Mouse (Mus musculus) layer of hippocampus, adult 11-12 months (tissue): ENCODE data around the gene A830005F24Rik.
A peak's percentile ranks its signal among the peaks of the same experiment; 100 is the strongest.

Experiments used
- DNase-seq: peaks from one replicate; pipeline ENCODE4 v3.0.0; 2022; ENCODE audit warnings: low spot score

The A830005F24Rik gene

GRCm38 (mm10) chr13:48545476-48546281 lies 32.3 kb downstream of the A830005F24Rik start:
- peak; percentile 97 for DNase-seq

- DNase-seq, result peak; percentile 100
Observed at GRCm38 (mm10) chr13:48546330-48546917, 33.1 kb downstream of the A830005F24Rik start.

GRCm38 (mm10) chr13:48547623-48548022 lies 34.3 kb downstream of the A830005F24Rik start:
- DNase-seq, result no peak

- no peak for DNase-seq
Observed at GRCm38 (mm10) chr13:48548296-48548695, 34.9 kb downstream of the A830005F24Rik start.

- DNase-seq, result peak; percentile 87
Observed at GRCm38 (mm10) chr13:48552181-48553090, 39.1 kb downstream of the A830005F24Rik start.

- no peak for DNase-seq
Observed at GRCm38 (mm10) chr13:48553511-48553910, 40.1 kb downstream of the A830005F24Rik start.

- no peak for DNase-seq
Observed at GRCm38 (mm10) chr13:48554552-48554951, 41.2 kb downstream of the A830005F24Rik start.

- DNase-seq, result no peak
Observed at GRCm38 (mm10) chr13:48555976-48556375, 42.6 kb downstream of the A830005F24Rik start.

- DNase-seq, result no peak
Observed at GRCm38 (mm10) chr13:48561481-48561880, 48.1 kb downstream of the A830005F24Rik start.

GRCm38 (mm10) chr13:48562336-48562735 lies 49.0 kb downstream of the A830005F24Rik start:
- no peak for DNase-seq
